Mouse (Mus musculus): ENCODE measurements around the gene Rps6ka1. TPM values are rescaled to one million over a fixed set of nuclear protein-coding genes. Genes with fewer than 3 reads are reported as not detected.
A peak's percentile ranks its signal among the peaks of the same experiment; 100 is the strongest.

Rps6ka1 gene
- polyA plus RNA-seq, 1 experiment from 2014 or later, result 30.0 TPM

- peak overlapping the region; percentile 57 for H3K4me3 ChIP-seq (ENCODE audit: low read depth, low read length)
- no peaks in the 10 kb centered on the region for H3K9me3 ChIP-seq (ENCODE audit: control insufficient read depth, low read length)
- peak overlapping the region; percentile 61 for H3K4me2 ChIP-seq (ENCODE audit: low read depth)
- DNase-seq (ENCODE audit: low spot score) (no peak), ATAC-seq (ENCODE audit: insufficient read depth, low FRiP score, low TSS enrichment) (no peak)
- H3K4me1 ChIP-seq (ENCODE audit: control insufficient read depth, insufficient read depth, low read length), result peaks cover 15% of the 10 kb centered on the region
- no peaks in the 10 kb centered on the region for H3K27me3 ChIP-seq (ENCODE audit: control insufficient read depth, insufficient read depth, low read length)
- peak overlapping the region; percentile 91 for H3K9ac ChIP-seq (ENCODE audit: low read length)
- peak overlapping the region; percentile 100 for H3K27ac ChIP-seq (ENCODE audit: low read depth, low read length)
- 8% methylated on average over 25 of the region's 25 CpGs for WGBS
- H3K36me3 ChIP-seq (ENCODE audit: control insufficient read depth, insufficient read depth, low read length), result no peaks in the 10 kb centered on the region
These were observed 72.6 kb downstream of the Rps6ka1 start for GRCm38 (mm10) chr4:133814804-133815515.

- ATAC-seq (ENCODE audit: insufficient read depth, low FRiP score, low TSS enrichment) (peak; percentile 74), DNase-seq (ENCODE audit: low spot score) (peak; percentile 96)
- Histone ChIP-seq H3K4me3 (ENCODE audit: low read depth, low read length) (peak overlapping the region; percentile 57), H3K4me1 (ENCODE audit: control insufficient read depth, insufficient read depth, low read length) (peaks cover 15% of the 10 kb centered on the region), H3K9ac (ENCODE audit: low read length) (peak overlapping the region; percentile 91), H3K27me3 (ENCODE audit: control insufficient read depth, insufficient read depth, low read length) (no peaks in the 10 kb centered on the region), H3K9me3 (ENCODE audit: control insufficient read depth, low read length) (no peaks in the 10 kb centered on the region), H3K36me3 (ENCODE audit: control insufficient read depth, insufficient read depth, low read length) (no peaks in the 10 kb centered on the region), H3K27ac (ENCODE audit: low read depth, low read length) (peak overlapping the region; percentile 100), H3K4me2 (ENCODE audit: low read depth) (peak overlapping the region; percentile 61)
- WGBS, result under 1% methylated on average over 63 of the region's 80 CpGs
These were observed 73.4 kb downstream of the Rps6ka1 start for GRCm38 (mm10) chr4:133813992-133814803.

GRCm38 (mm10) chr4:133813174-133813991, 74.2 kb downstream of the Rps6ka1 start:
- Histone ChIP-seq H3K4me1 (ENCODE audit: control insufficient read depth, insufficient read depth, low read length) (peaks cover 15% of the 10 kb centered on the region), H3K4me3 (ENCODE audit: low read depth, low read length) (peak overlapping the region; percentile 57), H3K4me2 (ENCODE audit: low read depth) (peak overlapping the region; percentile 61), H3K9me3 (ENCODE audit: control insufficient read depth, low read length) (no peaks in the 10 kb centered on the region), H3K27ac (ENCODE audit: low read depth, low read length) (peak overlapping the region; percentile 100), H3K9ac (ENCODE audit: low read length) (peak overlapping the region; percentile 91), H3K27me3 (ENCODE audit: control insufficient read depth, insufficient read depth, low read length) (no peaks in the 10 kb centered on the region), H3K36me3 (ENCODE audit: control insufficient read depth, insufficient read depth, low read length) (no peaks in the 10 kb centered on the region)
- peak; percentile 87 for ATAC-seq (ENCODE audit: insufficient read depth, low FRiP score, low TSS enrichment)
- DNase-seq (ENCODE audit: low spot score), result peak; percentile 96
- WGBS, result under 1% methylated on average over 59 of the region's 101 CpGs

GRCm38 (mm10) chr4:133804401-133805263, 83.0 kb downstream of the Rps6ka1 start:
- no peaks in the 10 kb centered on the region for H3K27me3 ChIP-seq (ENCODE audit: control insufficient read depth, insufficient read depth, low read length)
- no peak overlapping the region for H3K4me2 ChIP-seq (ENCODE audit: low read depth)
- WGBS, result 80% methylated on average over 15 of the region's 15 CpGs
- no peak overlapping the region for H3K9ac ChIP-seq (ENCODE audit: low read length)
- no peaks in the 10 kb centered on the region for H3K4me1 ChIP-seq (ENCODE audit: control insufficient read depth, insufficient read depth, low read length)
- no peaks in the 10 kb centered on the region for H3K9me3 ChIP-seq (ENCODE audit: control insufficient read depth, low read length)
- no peak overlapping the region for H3K27ac ChIP-seq (ENCODE audit: low read depth, low read length)
- H3K4me3 ChIP-seq (ENCODE audit: low read depth, low read length), result no peak overlapping the region
- no peak for ATAC-seq (ENCODE audit: insufficient read depth, low FRiP score, low TSS enrichment)
- no peaks in the 10 kb centered on the region for H3K36me3 ChIP-seq (ENCODE audit: control insufficient read depth, insufficient read depth, low read length)
- no peak for DNase-seq (ENCODE audit: low spot score)

GRCm38 (mm10) chr4:133800589-133800988, 87.0 kb downstream of the Rps6ka1 start:
- Histone ChIP-seq H3K27ac (ENCODE audit: low read depth, low read length) (no peak overlapping the region), H3K4me3 (ENCODE audit: low read depth, low read length) (no peak overlapping the region), H3K9ac (ENCODE audit: low read length) (no peak overlapping the region), H3K36me3 (ENCODE audit: control insufficient read depth, insufficient read depth, low read length) (no peaks in the 10 kb centered on the region), H3K9me3 (ENCODE audit: control insufficient read depth, low read length) (no peaks in the 10 kb centered on the region), H3K27me3 (ENCODE audit: control insufficient read depth, insufficient read depth, low read length) (no peaks in the 10 kb centered on the region), H3K4me2 (ENCODE audit: low read depth) (no peak overlapping the region), H3K4me1 (ENCODE audit: control insufficient read depth, insufficient read depth, low read length) (no peaks in the 10 kb centered on the region)
- whole genome bisulfite sequencing, result 28% methylated on average over 6 of the region's 6 CpGs
- no peak for DNase-seq (ENCODE audit: low spot score)
- no peak for ATAC-seq (ENCODE audit: insufficient read depth, low FRiP score, low TSS enrichment)

Other genes with a start within 250 kb of the Rps6ka1 start
- 3.5 and 5.5 TPM in 2 replicates for gene Zdhhc18, start 237.6 kb downstream of the Rps6ka1 start, polyA plus RNA-seq (2014; fragmentation: Nextera tagmentation; extraction: Ambion mirVana)
- 9.2 and 11.9 TPM in 2 replicates for gene Pigv, start 215.2 kb downstream of the Rps6ka1 start, polyA plus RNA-seq (2014; fragmentation: Nextera tagmentation; extraction: Ambion mirVana)
- 42.5 and 43.1 TPM in 2 replicates for gene Arid1a, start 131.0 kb downstream of the Rps6ka1 start, polyA plus RNA-seq (2014; fragmentation: Nextera tagmentation; extraction: Ambion mirVana)
- gene Hmgn2, start 80.9 kb upstream of the Rps6ka1 start, polyA plus RNA-seq (2014; fragmentation: Nextera tagmentation; extraction: Ambion mirVana), result 2,917 and 3,166 TPM in 2 replicates
- 40.6 and 42.1 TPM in 2 replicates for gene Dhdds, start 113.1 kb upstream of the Rps6ka1 start, polyA plus RNA-seq (2014; fragmentation: Nextera tagmentation; extraction: Ambion mirVana)
- gene Lin28a, start 131.0 kb upstream of the Rps6ka1 start, polyA plus RNA-seq (2014; fragmentation: Nextera tagmentation; extraction: Ambion mirVana), result 3.2 and 3.4 TPM in 2 replicates
- gene Zfp683, start 166.0 kb upstream of the Rps6ka1 start, polyA plus RNA-seq (2014; fragmentation: Nextera tagmentation; extraction: Ambion mirVana), result not detected in 2 replicates
- gene Crybg2, start 173.0 kb upstream of the Rps6ka1 start, polyA plus RNA-seq (2014; fragmentation: Nextera tagmentation; extraction: Ambion mirVana), result 0.53 and 0.99 TPM in 2 replicates
- 5.7 and 6.4 TPM in 2 replicates for gene Cd52, start 207.3 kb upstream of the Rps6ka1 start, polyA plus RNA-seq (2014; fragmentation: Nextera tagmentation; extraction: Ambion mirVana)
- 4.7 and 7.1 TPM in 2 replicates for gene Ubxn11, start 214.8 kb upstream of the Rps6ka1 start, polyA plus RNA-seq (2014; fragmentation: Nextera tagmentation; extraction: Ambion mirVana)
- 295 and 314 TPM in 2 replicates for gene Sh3bgrl3, start 241.0 kb upstream of the Rps6ka1 start, polyA plus RNA-seq (2014; fragmentation: Nextera tagmentation; extraction: Ambion mirVana)